Mouse (Mus musculus): ENCODE results near the gene Capn9. TPM values are rescaled to one million over a fixed set of nuclear protein-coding genes. Genes with fewer than 3 reads are reported as not detected.

Gene Capn9
- total RNA-seq, 2 experiments from 2014 or later: 0.12 TPM; not detected in 1

Other genes starting within 250 kb of the Capn9 start
- 100 to 1,000 TPM; 211 to 220 TPM for gene Pgbd5, start 136.5 kb upstream of the Capn9 start, total RNA-seq (2021)
- gene Cog2, start 55.3 kb upstream of the Capn9 start, total RNA-seq (2021): 10 to 100 TPM; 37.1 to 41.7 TPM
- gene Agt, start 6.4 kb upstream of the Capn9 start, total RNA-seq (2021): 10 to 100 TPM; 10.6 to 19.5 TPM
- gene 2310022B05Rik, start 87.3 kb downstream of the Capn9 start, total RNA-seq (2021): 10 to 100 TPM; 52.3 to 58.1 TPM
- gene Ttc13, start 145.9 kb downstream of the Capn9 start, total RNA-seq (2021): 10 to 100 TPM; 35.6 to 49.9 TPM
- gene Arv1, start 146.0 kb downstream of the Capn9 start, total RNA-seq (2021): 10 to 100 TPM in 1 of 2 experiments, 1 to 10 TPM in 1; 9.8 to 12.7 TPM
- under 1 TPM; 0.29 to 0.54 TPM for gene Fam89a, start 175.7 kb downstream of the Capn9 start, total RNA-seq (2021)
- gene Trim67, start 217.0 kb downstream of the Capn9 start, total RNA-seq (2021): 1 to 10 TPM; 2.0 to 2.4 TPM

Data from left cerebral cortex, postnatal 36 days (tissue).